20 mouse cellular contexts compared by ENCODE assay signal in genomic region chr10:13331405-13332032, GRCm38 (mm10).
DNase-seq lines count a peak whose midpoint lies in the region; ATAC-seq and TF ChIP-seq lines count a peak whose summit lies in the region.
"Had no signal": no experiment of that assay in that cellular context is flagged by ENCODE, and none has a peak within 500 bp of the region (broad histone marks: within the 10 kb centered on the region; RNA-seq: fewer than 3 reads in every experiment).

No protein-coding gene starts in this region.

- 0 out of 2 replicates have a peak, but pooled peaks cover 16% of the 10 kb centered on the region for H3K4me1 ChIP-seq in kidney, embryonic 14.5 days (ENCODE audit: control insufficient read depth, insufficient read depth, low read length)
- H3K4me1 ChIP-seq in lung, embryonic 14.5 days (ENCODE audit: insufficient read depth): peaks cover 22% of the 10 kb centered on the region
- peaks cover 8% of the 10 kb centered on the region; the same call in 1 of the 2 replicates for H3K4me1 ChIP-seq in stomach, embryonic 14.5 days (ENCODE audit: control insufficient read depth, insufficient read depth, low read length)
- H3K4me1 ChIP-seq in stomach, postnatal 0 days (replicated peaks; ENCODE audit: control insufficient read depth, insufficient read depth): 0 out of 2 replicates have a peak, but pooled peaks cover 2% of the 10 kb centered on the region
- peaks cover 18% of the 10 kb centered on the region for H3K4me1 ChIP-seq in stomach, embryonic 16.5 days (ENCODE audit: control insufficient read depth, insufficient read depth, low read length)
- H3K4me1 ChIP-seq: forebrain, embryonic 12.5 days had no signal

- peak overlapping the region; percentile 81 for H3K27ac ChIP-seq in kidney, embryonic 14.5 days (ENCODE audit: low read depth, low read length)
- H3K27ac ChIP-seq in lung, embryonic 14.5 days (ENCODE audit: low read depth): peak overlapping the region; percentile 52; the same call in 1 of the 2 replicates
- H3K27ac ChIP-seq in stomach, embryonic 14.5 days (ENCODE audit: low read length): peak overlapping the region; percentile 36; the same call in 1 of the 2 replicates
- H3K27ac ChIP-seq in stomach, postnatal 0 days (replicated peaks): no peak overlapping the region
- peak overlapping the region; percentile 43 for H3K27ac ChIP-seq in stomach, embryonic 16.5 days (ENCODE audit: low read length)
- H3K27ac ChIP-seq: embryonic facial prominence, embryonic 13.5 days; forebrain, embryonic 12.5 days; gastrocnemius, adult 2 months had no signal

- no peaks in the 10 kb centered on the region for H3K9me3 ChIP-seq in kidney, embryonic 14.5 days (ENCODE audit: control insufficient read depth, low read length)
- H3K9me3 ChIP-seq in lung, embryonic 14.5 days (ENCODE audit: low read depth, low read length): no peaks in the 10 kb centered on the region
- no peaks in the 10 kb centered on the region for H3K9me3 ChIP-seq in stomach, embryonic 14.5 days (ENCODE audit: control insufficient read depth, low read depth, low read length)
- no peaks in the 10 kb centered on the region for H3K9me3 ChIP-seq in stomach, postnatal 0 days (ENCODE audit: control insufficient read depth, low read length)
- H3K9me3 ChIP-seq in stomach, embryonic 16.5 days (replicated peaks; ENCODE audit: control insufficient read depth, low read length): no peaks in the 10 kb centered on the region
- H3K9me3 ChIP-seq: embryonic facial prominence, embryonic 13.5 days; forebrain, embryonic 12.5 days had no signal

- H3K4me3 ChIP-seq in kidney, embryonic 14.5 days (ENCODE audit: low read length): no peak overlapping the region
- no peak overlapping the region for H3K4me3 ChIP-seq in lung, embryonic 14.5 days (ENCODE audit: low read depth, low read length)
- no peak overlapping the region for H3K4me3 ChIP-seq in stomach, embryonic 14.5 days (ENCODE audit: low read depth, low read length)
- H3K4me3 ChIP-seq in stomach, postnatal 0 days (ENCODE audit: low read depth, low read length): no peak overlapping the region
- H3K4me3 ChIP-seq in stomach, embryonic 16.5 days (replicated peaks; ENCODE audit: low read length): no peak overlapping the region
- H3K4me3 ChIP-seq: embryonic facial prominence, embryonic 13.5 days; forebrain, embryonic 12.5 days; gastrocnemius, adult 2 months had no signal

- TF ChIP-seq CTCF in lung, embryonic 14.5 days (IDR thresholded peaks at IDR 0.05; ENCODE audit: low read depth): no peak
- no peak for TF ChIP-seq CTCF in stomach, postnatal 0 days (IDR thresholded peaks at IDR 0.05; ENCODE audit: low read depth)

- TF ChIP-seq EP300 in stomach, postnatal 0 days (optimal IDR thresholded peaks at IDR 0.05): no peak

- no peak for DNase-seq in kidney, postnatal 10 days
- peak; percentile 71 for DNase-seq in lung, embryonic 14.5 days
- DNase-seq in lung, adult 18-20 months: no peak
- no peak for DNase-seq in stomach, postnatal 0 days (ENCODE audit: low spot score)
- DNase-seq: adrenal gland, adult 2 months; adrenal gland, postnatal 25 days; cerebellum, adult 18-20 months; cerebellum, adult 9-11 months; cerebellum, postnatal 36 days; gastrocnemius, adult 2 months; gastrocnemius, postnatal 25 days; heart, adult 11 months; heart, postnatal 14 days had no signal

- no peak overlapping the region for H3K9ac ChIP-seq in kidney, embryonic 14.5 days (ENCODE audit: low read depth, low read length)
- H3K9ac ChIP-seq in lung, embryonic 14.5 days: no peak overlapping the region
- no peak overlapping the region for H3K9ac ChIP-seq in stomach, embryonic 14.5 days (replicated peaks; ENCODE audit: low read depth, low read length)
- no peak overlapping the region for H3K9ac ChIP-seq in stomach, postnatal 0 days (ENCODE audit: low read length)
- H3K9ac ChIP-seq in stomach, embryonic 16.5 days (ENCODE audit: low read length): no peak overlapping the region
- H3K9ac ChIP-seq: embryonic facial prominence, embryonic 13.5 days; forebrain, embryonic 12.5 days had no signal

- no peak overlapping the region for H3K4me2 ChIP-seq in kidney, embryonic 14.5 days (replicated peaks; ENCODE audit: low read depth, low read length)
- H3K4me2 ChIP-seq in lung, embryonic 14.5 days: no peak overlapping the region
- H3K4me2 ChIP-seq in stomach, embryonic 14.5 days (replicated peaks; ENCODE audit: low read depth, low read length): no peak overlapping the region
- no peak overlapping the region for H3K4me2 ChIP-seq in stomach, postnatal 0 days (replicated peaks; ENCODE audit: low read depth)
- no peak overlapping the region for H3K4me2 ChIP-seq in stomach, embryonic 16.5 days (ENCODE audit: low read depth, low read length)
- H3K4me2 ChIP-seq: embryonic facial prominence, embryonic 13.5 days; forebrain, embryonic 12.5 days had no signal

- 52% methylated on average over 4 of the region's 4 CpGs for WGBS in kidney, embryonic 14.5 days
- WGBS in lung, embryonic 14.5 days: 33% methylated on average over 4 of the region's 4 CpGs
- WGBS in stomach, embryonic 14.5 days: 33% methylated on average over 4 of the region's 4 CpGs
- 37% methylated on average over 4 of the region's 4 CpGs for WGBS in stomach, postnatal 0 days
- 38% methylated on average over 4 of the region's 4 CpGs for WGBS in stomach, embryonic 16.5 days

- H3K36me3 ChIP-seq in kidney, embryonic 14.5 days (ENCODE audit: control insufficient read depth, insufficient read depth, low read length): no peaks in the 10 kb centered on the region
- no peaks in the 10 kb centered on the region for H3K36me3 ChIP-seq in lung, embryonic 14.5 days (ENCODE audit: insufficient read depth)
- no peaks in the 10 kb centered on the region for H3K36me3 ChIP-seq in stomach, embryonic 14.5 days (ENCODE audit: control insufficient read depth, insufficient read depth, low read length)
- H3K36me3 ChIP-seq in stomach, postnatal 0 days (ENCODE audit: control insufficient read depth, insufficient read depth, low read length): no peaks in the 10 kb centered on the region
- H3K36me3 ChIP-seq in stomach, embryonic 16.5 days (ENCODE audit: control insufficient read depth, insufficient read depth, low read length): no peaks in the 10 kb centered on the region
- H3K36me3 ChIP-seq: embryonic facial prominence, embryonic 13.5 days; forebrain, embryonic 12.5 days had no signal

- H3K27me3 ChIP-seq in kidney, embryonic 14.5 days (ENCODE audit: control insufficient read depth, insufficient read depth, low read length): no peaks in the 10 kb centered on the region
- no peaks in the 10 kb centered on the region for H3K27me3 ChIP-seq in lung, embryonic 14.5 days (ENCODE audit: insufficient read depth, low read length)
- no peaks in the 10 kb centered on the region for H3K27me3 ChIP-seq in stomach, embryonic 14.5 days (ENCODE audit: control insufficient read depth, insufficient read depth, low read length)
- H3K27me3 ChIP-seq in stomach, postnatal 0 days (ENCODE audit: control insufficient read depth, insufficient read depth, low read length): no peaks in the 10 kb centered on the region
- no peaks in the 10 kb centered on the region for H3K27me3 ChIP-seq in stomach, embryonic 16.5 days (ENCODE audit: control insufficient read depth, insufficient read depth, low read length)
- H3K27me3 ChIP-seq: embryonic facial prominence, embryonic 13.5 days; forebrain, embryonic 12.5 days had no signal

- peak; percentile 68 for ATAC-seq in kidney, embryonic 14.5 days (ENCODE audit: low FRiP score, low TSS enrichment)
- ATAC-seq in lung, embryonic 14.5 days (ENCODE audit: insufficient read depth): peak; percentile 57
- ATAC-seq in stomach, embryonic 14.5 days (ENCODE audit: insufficient number of reproducible peaks, insufficient read depth, low FRiP score, low read depth): peak; percentile 56; the same call in 1 of the 2 replicates
- ATAC-seq in stomach, postnatal 0 days (ENCODE audit: low FRiP score, low TSS enrichment): no peak; the same call in 1 of the 2 replicates
- ATAC-seq in stomach, embryonic 16.5 days (ENCODE audit: insufficient read depth, low FRiP score): peak; percentile 38; the same call in 1 of the 2 replicates
- no peak for ATAC-seq in granulocyte monocyte progenitor cell, adult 5-6 weeks (replicated peaks; ENCODE audit: poor library complexity, severe bottlenecking)
- ATAC-seq: forebrain, embryonic 16.5 days had no signal

Comparison
In these comparisons a context has a peak if more than half of its experiments do, and no peak if none do; other contexts are left out.
1. ATAC-seq: peak in kidney, embryonic 14.5 days (single experiment), lung, embryonic 14.5 days (single experiment), stomach, embryonic 14.5 days (single experiment) and stomach, embryonic 16.5 days (single experiment); none in stomach, postnatal 0 days (single experiment) and granulocyte monocyte progenitor cell, adult 5-6 weeks (single experiment).